10 mouse cellular contexts compared by ENCODE assay signal in genomic region chr2:32628729-32629128, GRCm38 (mm10). TPM values are rescaled to one million over a fixed set of nuclear protein-coding genes. Genes with fewer than 3 reads are reported as not detected.
DNase-seq lines count a peak whose midpoint lies in the region; ATAC-seq and TF ChIP-seq lines count a peak whose summit lies in the region.
"Had no signal": no experiment of that assay in that cellular context is flagged by ENCODE, and none has a peak within 500 bp of the region (broad histone marks: within the 10 kb centered on the region; RNA-seq: fewer than 3 reads in every experiment).

No protein-coding gene starts in this region.

- H3K27me3 ChIP-seq in intestine, embryonic 15.5 days (replicated peaks), result no peaks in the 10 kb centered on the region
- no peaks in the 10 kb centered on the region for H3K27me3 ChIP-seq in intestine, postnatal 0 days (replicated peaks; ENCODE audit: control insufficient read depth, insufficient read depth, low read length)
- no peaks in the 10 kb centered on the region for H3K27me3 ChIP-seq in limb, embryonic 13.5 days

- peaks cover 50% of the 10 kb centered on the region for H3K4me1 ChIP-seq in intestine, embryonic 15.5 days (replicated peaks)
- peaks cover 10% of the 10 kb centered on the region; the same call in 1 of the 2 replicates for H3K4me1 ChIP-seq in intestine, postnatal 0 days (replicated peaks; ENCODE audit: control insufficient read depth, insufficient read depth, low read length)
- peaks cover 55% of the 10 kb centered on the region for H3K4me1 ChIP-seq in limb, embryonic 13.5 days

- H3K4me2 ChIP-seq in intestine, embryonic 15.5 days (replicated peaks), result no peak overlapping the region
- no peak overlapping the region for H3K4me2 ChIP-seq in intestine, postnatal 0 days (replicated peaks; ENCODE audit: low read depth)
- peak overlapping the region; percentile 22 for H3K4me2 ChIP-seq in limb, embryonic 13.5 days (replicated peaks)

- H3K9ac ChIP-seq in intestine, embryonic 15.5 days, result no peak overlapping the region
- no peak overlapping the region for H3K9ac ChIP-seq in intestine, postnatal 0 days (ENCODE audit: low read depth, low read length)
- peak overlapping the region; percentile 19; the same call in 1 of the 2 replicates for H3K9ac ChIP-seq in limb, embryonic 13.5 days

- peak; percentile 80 for DNase-seq in cerebellum, adult 9-11 months
- peak; percentile 74 to 81 for DNase-seq in gastrocnemius, postnatal 36 days
- DNase-seq in kidney, adult 18-20 months, result peak; percentile 59
- peak; percentile 74 for DNase-seq in right cerebral cortex, adult 18-20 months

- no peaks in the 10 kb centered on the region for H3K9me3 ChIP-seq in intestine, embryonic 15.5 days
- no peaks in the 10 kb centered on the region for H3K9me3 ChIP-seq in intestine, postnatal 0 days (ENCODE audit: control insufficient read depth)
- no peaks in the 10 kb centered on the region for H3K9me3 ChIP-seq in limb, embryonic 13.5 days

- no peak overlapping the region for H3K4me3 ChIP-seq in intestine, embryonic 15.5 days (replicated peaks)
- H3K4me3 ChIP-seq in intestine, postnatal 0 days (ENCODE audit: low read depth, low read length), result no peak overlapping the region
- no peak overlapping the region for H3K4me3 ChIP-seq in limb, embryonic 13.5 days

- ATAC-seq in intestine, embryonic 15.5 days, result no peak
- ATAC-seq in intestine, postnatal 0 days, result no peak
- ATAC-seq in limb, embryonic 13.5 days (ENCODE audit: low FRiP score, low read depth), result no peak
- ATAC-seq in megakaryocyte progenitor cell, adult 5-6 weeks (replicated peaks; ENCODE audit: poor library complexity), result no peak

- intact Hi-C loops in gastrocnemius, postnatal 36 days (cut with DNase I), result no loop called here

- 50% methylated on average over 5 of the region's 5 CpGs for WGBS in intestine, embryonic 15.5 days
- WGBS in intestine, postnatal 0 days, result 63% methylated on average over 5 of the region's 5 CpGs
- 31% methylated on average over 5 of the region's 5 CpGs for WGBS in limb, embryonic 13.5 days

- H3K36me3 ChIP-seq in intestine, embryonic 15.5 days, result no peaks in the 10 kb centered on the region
- no peaks in the 10 kb centered on the region for H3K36me3 ChIP-seq in intestine, postnatal 0 days (ENCODE audit: control insufficient read depth, insufficient read depth)
- no peaks in the 10 kb centered on the region for H3K36me3 ChIP-seq in limb, embryonic 13.5 days

- TF ChIP-seq CTCF in intestine, postnatal 0 days (IDR thresholded peaks at IDR 0.05; ENCODE audit: low read depth), result no peak

- H3K27ac ChIP-seq in intestine, embryonic 15.5 days, result 0 out of 2 replicates have a peak overlapping the region, but pooled peaks have one; percentile 36
- H3K27ac ChIP-seq in intestine, postnatal 0 days (ENCODE audit: low read depth, low read length), result no peak overlapping the region
- peak overlapping the region; percentile 52; the same call in 1 of the 2 replicates for H3K27ac ChIP-seq in limb, embryonic 13.5 days

RNA-seq across cellular contexts. Expression of gene Ak1, which starts 7.2 kb away (rescaled TPM):
- 19.2 and 19.6 TPM in 2 replicates for polyA plus RNA-seq in intestine, embryonic 15.5 days (2015; fragmentation: Nextera tagmentation; extraction: Ambion mirVana)
- 10.5 and 12.1 TPM in 2 replicates for polyA plus RNA-seq in intestine, postnatal 0 days (2015; fragmentation: Nextera tagmentation; extraction: Ambion mirVana)
- total RNA-seq in gastrocnemius, postnatal 36 days (2021), result 1,000 to 10,000 TPM; 1,818 to 2,240 TPM
- polyA plus RNA-seq in limb, embryonic 13.5 days (2015; fragmentation: Nextera tagmentation; extraction: Ambion mirVana), result 42.0 and 49.8 TPM in 2 replicates
- total RNA-seq in megakaryocyte progenitor cell, adult 5-6 weeks (2015), result 0.12 and 1.8 TPM in 2 replicates
- total RNA-seq in megakaryocyte progenitor cell, adult 5-6 weeks (2017), result 0.12 and 0.14 TPM in 2 replicates

RNA-seq across cellular contexts. Expression of gene Eng, which starts 17.7 kb away (rescaled TPM):
- polyA plus RNA-seq in intestine, embryonic 15.5 days (2015; fragmentation: Nextera tagmentation; extraction: Ambion mirVana), result 62.6 and 63.2 TPM in 2 replicates
- polyA plus RNA-seq in intestine, postnatal 0 days (2015; fragmentation: Nextera tagmentation; extraction: Ambion mirVana), result 32.2 and 34.1 TPM in 2 replicates
- total RNA-seq in gastrocnemius, postnatal 36 days (2021), result 10 to 100 TPM; 23.9 to 26.7 TPM
- polyA plus RNA-seq in limb, embryonic 13.5 days (2015; fragmentation: Nextera tagmentation; extraction: Ambion mirVana), result 43.5 and 45.6 TPM in 2 replicates
- total RNA-seq in megakaryocyte progenitor cell, adult 5-6 weeks (2015), result 14.7 and 15.5 TPM in 2 replicates
- total RNA-seq in megakaryocyte progenitor cell, adult 5-6 weeks (2017), result 6.9 and 8.5 TPM in 2 replicates

RNA-seq across cellular contexts. Expression of gene St6galnac6, which starts 29.2 kb away (rescaled TPM):
- 14.0 and 15.7 TPM in 2 replicates for polyA plus RNA-seq in intestine, embryonic 15.5 days (2015; fragmentation: Nextera tagmentation; extraction: Ambion mirVana)
- polyA plus RNA-seq in intestine, postnatal 0 days (2015; fragmentation: Nextera tagmentation; extraction: Ambion mirVana), result 8.3 and 9.1 TPM in 2 replicates
- 10 to 100 TPM; 34.9 to 46.5 TPM for total RNA-seq in gastrocnemius, postnatal 36 days (2021)
- polyA plus RNA-seq in limb, embryonic 13.5 days (2015; fragmentation: Nextera tagmentation; extraction: Ambion mirVana), result 29.5 and 29.7 TPM in 2 replicates
- total RNA-seq in megakaryocyte progenitor cell, adult 5-6 weeks (2015), result 7.9 and 9.4 TPM in 2 replicates
- 19.0 and 24.4 TPM in 2 replicates for total RNA-seq in megakaryocyte progenitor cell, adult 5-6 weeks (2017)

RNA-seq across cellular contexts. Expression of gene St6galnac4, which starts 41.8 kb away (rescaled TPM):
- 16.4 and 18.8 TPM in 2 replicates for polyA plus RNA-seq in intestine, embryonic 15.5 days (2015; fragmentation: Nextera tagmentation; extraction: Ambion mirVana)
- 5.7 and 6.6 TPM in 2 replicates for polyA plus RNA-seq in intestine, postnatal 0 days (2015; fragmentation: Nextera tagmentation; extraction: Ambion mirVana)
- total RNA-seq in gastrocnemius, postnatal 36 days (2021), result 10 to 100 TPM; 14.1 to 21.7 TPM
- 37.2 and 39.5 TPM in 2 replicates for polyA plus RNA-seq in limb, embryonic 13.5 days (2015; fragmentation: Nextera tagmentation; extraction: Ambion mirVana)
- 26.2 and 33.1 TPM in 2 replicates for total RNA-seq in megakaryocyte progenitor cell, adult 5-6 weeks (2015)
- 38.7 and 40.4 TPM in 2 replicates for total RNA-seq in megakaryocyte progenitor cell, adult 5-6 weeks (2017)

RNA-seq across cellular contexts. Expression of gene 9430097D07Rik, which starts 53.2 kb away (rescaled TPM):
- polyA plus RNA-seq in intestine, embryonic 15.5 days (2015; fragmentation: Nextera tagmentation; extraction: Ambion mirVana), result not detected in 2 replicates
- polyA plus RNA-seq in intestine, postnatal 0 days (2015; fragmentation: Nextera tagmentation; extraction: Ambion mirVana), result 0.14 TPM in 1 of 2 replicates, not detected in the other
- not detected for total RNA-seq in gastrocnemius, postnatal 36 days (2021)
- polyA plus RNA-seq in limb, embryonic 13.5 days (2015; fragmentation: Nextera tagmentation; extraction: Ambion mirVana), result 0.19 and 0.23 TPM in 2 replicates
- total RNA-seq in megakaryocyte progenitor cell, adult 5-6 weeks (2015), result not detected in 2 replicates
- total RNA-seq in megakaryocyte progenitor cell, adult 5-6 weeks (2017), result not detected in 2 replicates
- polyA plus RNA-seq: gonadal fat pad, adult 2 months; stomach, embryonic 14.5 days had no signal
